Mouse (Mus musculus) embryo, embryonic 11.5 days (tissue): ENCODE results near the gene Olfr765.
"Not testable (repeated sequence)": the region's sequence is repeated elsewhere in the genome, so short reads cannot be mapped to it uniquely, and the experiment has no call there.

ENCODE experiments used
- DNase-seq: peaks from one replicate; pipeline ENCODE4 v3.0.0-alpha.2; 2012; ENCODE audit warnings: low read depth, low spot score

The Olfr765 gene

DNA sequence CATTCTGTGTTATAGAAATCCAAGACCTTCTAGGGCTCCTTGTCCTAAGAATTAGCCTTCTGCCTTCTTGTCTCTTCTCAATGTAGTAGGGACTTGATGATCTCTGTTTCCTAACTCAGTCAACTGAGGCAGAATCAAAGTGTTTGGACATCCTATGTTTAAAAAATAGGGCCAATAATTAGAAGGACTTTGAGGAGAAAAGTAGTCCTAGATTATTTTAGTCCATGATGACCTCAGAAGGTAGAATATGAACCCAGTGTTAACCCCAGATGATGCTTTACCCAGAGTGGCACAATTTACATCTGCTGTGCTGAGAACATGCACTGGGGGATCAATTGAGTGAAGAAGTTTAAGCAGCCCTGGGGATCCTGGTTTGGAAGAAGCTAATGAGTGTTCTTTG, at the start of gene Olfr765:
Olfr765 (minus strand) TSS at position 101 of the 400 bp plus-strand sequence.
- DNase-seq, result not testable (repeated sequence)

GRCm38 (mm10) chr10:129099275-129099674, 49.5 kb upstream of the Olfr765 start, which contains the start of gene Olfr768:
Gene Olfr768, minus strand, starts transcription at chr10:129099375.
- DNase-seq, result no peak

- DNase-seq, result not testable (repeated sequence)
These were observed 33.0 kb upstream of the Olfr765 start, which contains the start of gene Olfr767 for GRCm38 (mm10) chr10:129082810-129083209. Gene Olfr767, minus strand, starts transcription at chr10:129082910.

DNA sequence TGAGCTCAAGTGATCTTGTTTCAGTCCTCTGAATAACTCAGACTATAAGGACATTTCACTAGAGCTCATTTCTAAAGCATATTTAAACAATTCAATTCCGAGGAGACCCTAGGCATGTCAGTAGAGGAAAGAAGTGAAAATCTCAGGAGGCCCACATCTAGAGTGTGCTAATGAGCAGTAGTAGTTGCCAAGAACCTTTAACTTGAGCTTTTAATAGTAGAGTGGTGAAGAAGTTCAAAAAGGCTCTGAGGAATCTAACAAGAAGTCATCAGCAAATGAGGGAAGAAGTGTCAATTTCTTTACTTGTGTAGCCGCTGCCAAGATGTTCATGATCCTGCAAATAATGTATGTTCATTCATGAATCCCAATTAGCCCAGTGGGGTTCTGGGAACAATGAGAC, 19.1 kb upstream of the Olfr765 start, which contains the start of gene Olfr766-ps1:
Olfr766-ps1 (minus strand) TSS at position 101 of the 400 bp plus-strand sequence.
- DNase-seq, result no peak

GRCm38 (mm10) chr10:129039796-129040195, 10.0 kb downstream of the Olfr765 start, which contains the start of gene Olfr764-ps1:
Gene Olfr764-ps1, minus strand, starts transcription at chr10:129039896.
- no peak for DNase-seq

DNA sequence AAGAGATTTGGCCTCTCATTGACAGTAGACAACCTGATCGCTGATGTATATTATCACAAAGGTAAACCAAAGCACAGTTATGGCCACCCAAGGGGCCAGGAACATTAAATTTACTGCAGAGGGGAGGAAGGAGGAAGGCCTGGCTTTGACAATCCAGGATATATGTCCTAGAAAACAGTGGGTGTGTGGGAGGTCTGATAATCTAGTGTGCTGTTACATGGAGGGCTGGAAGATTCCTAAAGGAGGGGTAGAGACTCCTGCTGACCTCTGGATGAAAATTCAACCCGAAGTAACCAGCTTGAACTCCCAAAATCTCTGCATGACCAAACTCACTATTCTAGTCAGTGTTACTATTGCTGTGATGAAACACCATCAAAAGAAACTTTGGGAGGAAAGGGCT, 21.5 kb downstream of the Olfr765 start:
- DNase-seq, result no peak

DNA sequence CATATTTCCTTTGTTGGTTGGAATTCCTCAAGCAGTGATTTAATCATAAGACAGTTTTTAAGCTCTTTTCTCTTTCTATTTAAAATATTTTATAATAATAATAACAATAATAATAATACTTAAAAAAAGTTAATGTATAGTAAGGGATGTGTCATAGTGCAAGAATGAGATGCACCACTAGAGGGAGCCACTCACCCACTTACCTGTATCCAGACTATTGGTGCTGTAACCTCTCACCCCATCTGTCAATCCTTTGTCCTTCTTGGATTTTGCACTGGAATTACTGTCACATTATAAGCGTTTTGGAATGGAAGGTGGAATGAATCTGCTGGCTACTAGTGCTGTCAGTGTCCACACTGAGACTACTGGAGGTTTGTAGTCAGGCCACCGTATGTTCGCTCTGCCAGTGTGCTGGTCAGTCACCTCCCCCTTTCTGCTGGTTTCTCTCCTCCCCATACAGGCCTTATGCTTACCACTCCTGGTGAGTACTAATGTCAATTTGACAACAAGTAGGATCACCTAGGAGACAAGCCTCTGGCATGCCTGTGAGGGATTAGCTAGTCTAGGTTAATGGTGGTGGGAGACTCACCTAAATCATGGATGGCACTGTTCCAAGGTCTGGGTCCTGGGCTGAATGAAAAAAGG, 23.7 kb downstream of the Olfr765 start:
- peak; percentile 20 for DNase-seq

DNA sequence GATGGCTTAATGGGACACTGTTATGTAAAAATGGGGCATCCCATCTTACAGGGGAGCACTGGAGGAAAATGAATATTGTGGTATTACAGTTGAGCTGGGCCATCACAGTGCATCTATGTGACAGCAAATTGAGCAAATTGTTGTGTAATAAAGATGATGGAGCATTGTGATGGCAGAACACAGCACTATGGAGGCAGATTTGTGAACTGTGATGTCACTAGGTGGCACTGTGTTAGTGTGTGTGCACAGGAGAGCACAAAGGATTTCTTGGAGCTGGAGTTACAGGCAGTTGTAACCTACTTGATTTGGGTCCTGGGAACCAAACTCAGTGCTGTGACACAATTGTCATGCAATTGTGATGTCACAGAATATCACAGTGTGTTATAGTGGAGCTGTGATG, 26.5 kb downstream of the Olfr765 start:
- no peak for DNase-seq

DNA sequence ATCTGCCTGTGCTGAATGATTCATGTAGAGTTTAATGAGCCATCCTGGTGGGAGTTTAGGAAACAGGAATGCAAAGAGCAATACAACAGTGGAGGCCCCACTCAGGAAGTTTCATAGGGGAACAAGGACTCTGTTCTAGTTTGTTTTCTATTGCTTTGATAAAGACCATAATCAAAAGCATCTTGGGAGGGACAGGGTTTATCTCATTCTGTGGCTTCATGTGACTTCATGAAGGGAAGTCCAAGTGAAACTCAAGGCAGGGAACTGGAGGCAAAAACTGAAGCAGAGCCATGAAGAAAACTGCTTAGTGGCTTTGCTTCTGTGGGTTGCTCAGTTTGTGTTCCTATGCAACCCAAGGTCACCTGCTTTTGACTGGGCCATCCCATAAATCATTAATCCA, 35.3 kb downstream of the Olfr765 start:
- DNase-seq, result no peak

DNA sequence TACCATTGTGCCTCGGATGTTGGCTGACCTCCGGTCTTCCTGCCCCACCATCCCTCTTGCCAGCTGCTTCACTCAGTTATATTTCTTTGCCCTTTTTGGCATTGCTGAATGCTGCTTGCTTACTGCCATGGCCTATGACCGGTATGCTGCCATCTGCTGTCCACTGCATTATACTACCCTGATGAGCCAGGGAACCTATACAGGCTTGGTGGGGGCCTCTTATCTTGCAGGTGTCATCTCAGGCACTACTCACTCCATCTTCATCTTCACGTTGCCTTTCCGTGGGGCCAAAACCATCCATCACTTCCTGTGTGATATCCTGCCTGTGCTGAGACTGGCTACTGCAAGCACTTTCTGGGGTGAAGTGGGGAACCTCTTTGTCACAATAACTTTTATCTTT, 38.3 kb downstream of the Olfr765 start:
- not testable (repeated sequence) for DNase-seq

GRCm38 (mm10) chr10:129010288-129010841, 39.4 kb downstream of the Olfr765 start, which contains the start of gene Olfr763:
Gene Olfr763, plus strand, starts transcription at chr10:129010791.
- no peak for DNase-seq

DNA sequence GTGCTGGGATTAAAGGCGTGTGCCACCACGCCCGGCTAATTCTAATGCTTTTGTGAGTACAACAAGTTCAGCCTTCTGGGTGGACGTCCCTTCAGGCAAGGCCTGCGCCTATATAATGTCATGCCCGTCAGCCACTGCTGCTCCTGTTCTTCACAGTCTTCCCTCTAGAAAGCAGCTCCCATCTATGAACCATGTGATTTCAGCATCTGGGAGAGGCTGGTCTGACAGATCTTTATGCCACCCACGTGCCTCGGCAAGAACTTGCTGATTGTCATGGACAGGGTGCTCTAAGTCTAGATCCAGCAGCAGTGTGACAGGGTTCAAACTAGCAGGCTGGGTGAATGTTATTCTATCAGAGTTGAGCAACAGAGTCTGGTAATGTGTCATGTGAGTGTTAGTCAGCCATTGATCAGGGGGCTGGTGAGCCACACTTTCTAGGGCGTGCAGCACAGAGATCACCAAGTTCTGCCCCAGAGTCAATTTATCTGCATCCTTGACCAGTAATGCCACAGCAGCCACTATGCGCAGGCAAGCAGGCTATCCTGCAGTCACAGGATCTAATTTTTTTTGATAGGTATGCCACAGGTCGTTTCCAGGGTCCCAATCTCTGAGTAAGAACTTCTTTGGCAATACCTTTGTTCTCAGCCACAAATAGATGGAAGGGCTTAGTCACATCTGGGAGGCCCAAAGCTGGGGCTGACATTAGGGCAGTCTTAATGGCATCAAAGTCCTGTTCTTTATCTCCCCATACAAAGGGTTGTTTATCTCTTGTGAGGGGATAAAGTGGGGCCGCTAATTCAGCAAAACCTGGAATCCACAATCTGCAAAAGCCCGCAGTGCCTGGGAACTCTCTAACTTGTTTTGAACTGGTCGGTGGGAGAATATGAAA, 45.5 kb downstream of the Olfr765 start:
- DNase-seq, result no peak

- DNase-seq, result no peak
These were observed 53.2 kb downstream of the Olfr765 start for GRCm38 (mm10) chr10:128996523-128997040.

DNA sequence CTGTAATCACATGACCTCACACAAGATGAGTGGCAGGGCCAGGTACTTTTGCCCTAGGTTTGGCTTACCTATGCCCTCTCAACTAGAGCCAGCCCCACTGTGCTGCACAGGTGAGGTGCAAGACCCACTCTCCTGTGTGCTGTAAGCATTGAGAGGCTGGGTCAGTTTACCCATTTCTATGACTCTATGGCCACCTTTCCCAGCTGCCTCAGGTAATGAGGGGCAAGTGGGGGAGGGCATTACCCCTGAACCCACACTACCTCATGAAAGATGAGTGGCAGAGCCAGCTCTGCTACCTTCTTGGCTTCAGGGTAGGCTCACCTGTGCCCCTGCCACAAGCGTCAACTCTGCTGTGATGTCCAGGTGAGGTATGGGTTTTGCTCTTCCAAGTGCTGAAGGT, 54.0 kb downstream of the Olfr765 start:
- DNase-seq, result no peak
